Mouse (Mus musculus) mouse embryonic stem cell (cell line): Measurements from ENCODE around the gene Ddx52.

Source experiments
- in situ Hi-C, 2 experiments: fragments of 300-500 bp; cut with MboI; formaldehyde crosslinking; loops; 1 replicate in 1 of 2; 3 replicates in 1 of 2; pipeline ENCODE4 v1.14.3; 2019 to 2020; ENCODE audit warnings: low sequenced_read_pairs in 2 of 2, low pct_unique_long_range_greater_than_20kb in 1 of 2, mixed read lengths in 1 of 2; ENCODE audit not compliant: unreplicated experiment in 1 of 2

The Ddx52 gene

DNA sequence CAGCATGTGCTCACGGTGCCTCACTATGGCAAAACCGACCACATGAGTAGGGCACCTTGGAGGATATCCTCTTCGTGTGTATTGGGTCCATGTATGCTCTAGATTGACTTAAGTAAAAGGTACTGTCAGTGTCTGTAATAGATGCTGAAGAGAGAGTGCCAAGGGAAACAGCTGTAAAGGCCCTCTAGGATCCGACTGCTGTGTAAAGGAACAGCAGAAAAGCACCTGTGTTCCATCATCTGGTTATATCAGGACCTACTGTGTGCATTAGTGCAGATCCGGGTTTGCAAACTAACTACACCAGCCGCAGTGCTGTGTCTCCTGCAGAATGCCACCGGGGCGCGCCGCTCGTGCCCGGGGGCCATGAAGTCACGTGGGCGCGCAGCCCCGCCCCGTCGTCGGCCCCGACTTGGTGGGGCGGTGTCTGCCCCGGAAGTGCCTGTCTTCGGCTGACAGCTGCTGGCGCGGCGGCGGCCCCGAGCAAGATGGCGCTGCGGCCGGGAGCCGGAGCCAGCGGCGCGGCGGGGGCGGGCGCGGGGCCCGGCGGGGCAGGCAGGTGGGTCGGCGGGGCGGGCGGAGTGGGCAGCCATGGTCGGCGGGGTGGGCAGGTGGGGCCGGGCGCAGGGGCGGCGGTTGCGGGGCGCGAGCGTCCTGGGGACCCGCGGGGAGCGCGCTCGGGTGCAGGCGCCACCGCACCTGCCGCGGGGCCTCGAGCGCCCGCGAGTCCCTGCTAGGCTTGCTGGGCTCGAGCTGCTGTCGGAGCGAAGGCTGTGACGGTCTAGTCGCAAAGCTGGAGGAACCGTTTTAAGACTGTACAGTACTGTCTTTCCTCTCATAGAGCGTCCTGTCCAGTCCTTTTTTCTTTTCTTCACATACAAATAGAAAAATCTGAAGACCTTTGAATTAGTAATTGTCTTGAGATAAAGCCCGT is 22.4 kb downstream of the Ddx52 start, which contains the start of gene Synrg:
Gene Synrg, plus strand, starts transcription at position 438 of the 931 bp plus-strand sequence.
- in situ Hi-C loops: no loop called here

DNA sequence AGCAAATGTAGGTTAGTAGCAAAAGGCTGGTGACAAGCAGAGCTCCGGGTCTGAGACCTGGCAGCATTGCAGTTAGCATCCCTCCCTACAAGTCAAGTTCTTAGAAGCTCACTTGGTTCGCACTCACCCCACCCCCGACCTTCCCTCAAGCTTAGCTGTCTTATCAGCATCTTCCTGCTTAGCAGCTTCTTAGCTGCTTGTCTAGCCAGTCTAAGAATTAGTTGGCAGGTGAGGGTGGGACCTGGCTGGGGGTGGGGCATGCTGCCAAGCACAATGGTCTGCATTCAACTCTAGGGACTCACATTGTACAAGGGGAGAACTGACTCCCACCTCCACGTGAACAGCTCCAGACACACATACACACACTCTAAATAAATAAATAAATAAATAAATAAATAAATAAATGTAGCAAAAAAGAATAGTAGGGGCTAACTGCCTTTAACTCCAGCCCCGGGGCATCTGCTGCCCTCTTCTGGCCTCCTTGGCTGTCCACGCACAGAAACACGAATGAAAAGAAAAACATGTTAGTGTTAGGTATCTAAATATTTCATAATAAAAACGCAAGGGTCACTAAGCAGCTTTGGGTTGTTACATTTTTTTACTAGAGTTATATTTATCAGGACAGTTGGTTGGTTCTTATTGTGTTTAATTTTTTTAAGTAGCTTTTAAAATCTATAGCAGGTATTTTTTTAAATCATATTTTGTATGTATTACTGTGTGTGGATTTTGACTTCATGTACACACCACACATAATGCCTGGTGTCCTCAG is 25.8 kb downstream of the Ddx52 start:
- in situ Hi-C loops: no loop called here

- in situ Hi-C loops: no loop called here
Measured at GRCm38 (mm10) chr11:83968205-83968575, 26.3 kb downstream of the Ddx52 start.

GRCm38 (mm10) chr11:83969040-83969439 is 27.2 kb downstream of the Ddx52 start:
- in situ Hi-C loops: no loop called here

GRCm38 (mm10) chr11:83974561-83975346 is 32.9 kb downstream of the Ddx52 start:
- in situ Hi-C loops: no loop called here

- in situ Hi-C loops: no loop called here
Measured at GRCm38 (mm10) chr11:83975488-83975887, 33.6 kb downstream of the Ddx52 start.

DNA sequence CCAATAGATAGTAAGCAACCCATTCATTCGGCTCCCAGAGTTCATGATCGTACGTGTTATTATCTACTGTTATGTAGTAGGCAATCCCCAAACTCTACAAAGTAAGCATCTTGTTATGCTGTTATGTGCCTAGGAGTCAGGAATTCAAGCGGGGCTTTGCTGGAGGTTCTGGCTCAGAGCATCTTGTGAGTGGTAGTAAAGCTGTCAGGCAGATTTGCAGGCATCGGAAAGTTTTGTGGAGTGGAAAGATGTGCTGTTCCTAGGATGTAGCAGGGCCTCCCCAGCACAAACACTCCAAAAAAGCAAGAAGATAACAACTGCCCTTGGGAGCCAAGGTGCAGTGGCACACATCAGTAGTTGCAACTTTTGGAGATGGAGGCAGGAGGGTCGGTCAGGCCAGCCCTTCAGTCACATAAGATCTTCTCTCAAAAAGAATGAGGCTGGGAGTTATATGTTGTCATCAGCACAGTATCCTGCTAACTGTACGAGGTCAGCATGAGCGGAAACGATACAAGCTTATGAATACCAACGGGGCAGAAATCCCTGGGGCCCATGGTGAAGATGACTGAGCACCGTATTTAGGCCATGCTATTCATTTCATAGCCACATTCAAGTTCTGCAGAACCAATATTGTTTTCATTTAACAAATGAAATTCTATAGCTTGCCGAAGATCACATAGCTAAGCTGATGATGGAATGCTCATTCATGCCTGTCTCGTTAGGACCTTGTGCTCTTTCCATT is 34.5 kb downstream of the Ddx52 start:
- in situ Hi-C loops: no loop called here

DNA sequence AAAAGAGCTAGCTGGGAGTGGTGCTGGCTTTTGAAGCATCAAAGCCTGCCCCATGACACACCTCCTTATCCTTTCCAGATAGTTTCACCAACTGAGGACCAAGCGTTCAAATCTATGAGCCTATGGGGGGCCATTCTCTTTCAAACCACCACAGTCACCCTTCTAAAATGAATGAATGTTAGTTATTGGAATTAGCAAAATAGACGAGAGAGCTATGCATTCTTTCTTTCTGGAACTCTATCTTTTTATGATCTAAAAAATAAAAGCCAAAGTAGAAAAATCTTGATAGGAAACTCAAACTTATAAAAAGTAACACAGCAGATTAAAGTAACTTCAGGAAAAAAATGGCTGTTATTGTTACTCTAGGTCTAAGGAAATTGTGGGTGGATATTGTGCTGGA is 35.9 kb downstream of the Ddx52 start:
- in situ Hi-C loops: no loop called here

GRCm38 (mm10) chr11:83979992-83980391 is 38.1 kb downstream of the Ddx52 start:
- in situ Hi-C loops: no loop called here

DNA sequence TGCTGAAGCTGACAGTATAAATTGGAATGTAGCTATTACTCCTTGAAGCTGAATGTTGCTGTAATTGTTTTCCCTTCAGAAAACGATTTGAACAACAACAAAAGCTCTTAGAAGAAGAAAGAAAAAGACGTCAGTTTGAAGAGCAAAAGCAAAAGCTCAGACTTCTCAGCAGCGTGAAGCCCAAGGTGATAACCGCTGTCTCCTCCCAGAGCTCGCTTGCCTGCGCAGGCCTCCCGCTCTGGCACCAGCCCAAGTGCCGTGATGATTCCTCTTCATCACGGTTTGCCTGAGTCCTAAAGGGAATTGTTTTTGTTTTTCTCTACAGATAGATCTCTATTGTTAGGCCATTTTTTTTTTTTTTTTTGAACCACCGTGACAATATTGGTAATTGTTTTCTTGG is 39.5 kb downstream of the Ddx52 start:
- in situ Hi-C loops: no loop called here

DNA sequence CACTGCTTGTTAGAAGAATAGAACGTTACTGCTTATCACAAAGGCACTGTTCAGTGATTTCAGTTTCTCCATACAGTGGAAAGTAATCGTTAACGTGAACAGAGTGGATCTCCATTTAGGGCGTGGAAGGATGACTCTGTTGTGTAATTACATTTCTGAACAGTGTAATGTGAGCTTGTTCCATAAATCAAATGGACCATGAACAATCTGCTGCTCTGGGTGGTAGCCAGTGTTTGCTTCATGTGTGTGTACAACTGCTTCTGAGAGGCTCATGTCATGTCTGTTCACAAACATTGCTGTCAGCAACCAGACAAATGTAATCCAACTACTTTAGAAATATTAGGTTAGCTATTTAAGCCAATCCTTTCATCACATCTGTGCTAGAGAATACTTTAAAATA is 49.8 kb downstream of the Ddx52 start:
- in situ Hi-C loops: no loop called here

DNA sequence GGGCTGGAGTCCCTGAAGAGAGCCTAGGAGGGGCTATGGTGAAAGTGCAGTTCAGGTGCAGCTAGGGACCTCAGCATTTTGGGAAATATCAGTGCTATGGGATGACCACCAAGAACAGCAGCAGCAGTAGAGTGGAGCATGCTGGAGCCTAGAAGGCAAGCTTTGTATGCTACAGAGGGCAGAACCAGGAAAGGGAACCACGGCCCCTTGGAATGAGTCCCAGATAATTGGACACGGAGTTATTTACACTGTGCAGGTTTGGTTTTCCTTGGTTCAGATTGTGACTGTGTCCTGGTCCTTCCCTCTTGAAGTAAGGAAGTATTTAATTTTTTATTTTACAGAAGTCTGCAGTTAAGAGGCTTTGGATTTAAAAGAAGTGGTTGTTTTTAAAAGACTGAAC is 51.6 kb downstream of the Ddx52 start:
- in situ Hi-C loops: no loop called here

- in situ Hi-C loops: no loop called here
Measured at GRCm38 (mm10) chr11:83994481-83994880, 52.6 kb downstream of the Ddx52 start.

GRCm38 (mm10) chr11:83995535-83995950 is 53.7 kb downstream of the Ddx52 start:
- in situ Hi-C loops: no loop called here

- in situ Hi-C loops: no loop called here
Measured at GRCm38 (mm10) chr11:83997171-83997868, 55.5 kb downstream of the Ddx52 start.

- in situ Hi-C loops: no loop called here
Measured at GRCm38 (mm10) chr11:83998993-83999392, 57.1 kb downstream of the Ddx52 start.

GRCm38 (mm10) chr11:83999411-83999915 is 57.6 kb downstream of the Ddx52 start:
- in situ Hi-C loops: no loop called here
